Mouse (Mus musculus) lung, postnatal 0 days (tissue): ENCODE measurements around the gene Abcg8.

Source experiments
- CTCF ChIP-seq: IDR thresholded peaks from 2 replicates; pipeline ENCODE4 v1.5.1; 2016; ENCODE audit warnings: antibody characterized with exemption, mild to moderate bottlenecking
- EP300 ChIP-seq: IDR thresholded peaks from 2 replicates; pipeline ENCODE4 v1.6.1; 2016; ENCODE audit warnings: antibody characterized with exemption, mild to moderate bottlenecking, control low read depth

- TF ChIP-seq CTCF, result no peak
- no peak for TF ChIP-seq EP300
Measured at GRCm38 (mm10) chr17:84696537-84696936, 20.4 kb downstream of the Abcg8 start.
